Mouse (Mus musculus) embryo, embryonic 10 days (tissue): ENCODE measurements around the gene Sac3d1.
A peak's percentile ranks its signal among the peaks of the same experiment; 100 is the strongest.
"Not testable (repeated sequence)": the region's sequence is repeated elsewhere in the genome, so short reads cannot be mapped to it uniquely, and the experiment has no call there.

Experiments
- DNase-seq: peaks from one replicate; pipeline ENCODE4 v3.0.0-alpha.2; 2015; ENCODE audit warnings: low spot score

The Sac3d1 gene

DNA sequence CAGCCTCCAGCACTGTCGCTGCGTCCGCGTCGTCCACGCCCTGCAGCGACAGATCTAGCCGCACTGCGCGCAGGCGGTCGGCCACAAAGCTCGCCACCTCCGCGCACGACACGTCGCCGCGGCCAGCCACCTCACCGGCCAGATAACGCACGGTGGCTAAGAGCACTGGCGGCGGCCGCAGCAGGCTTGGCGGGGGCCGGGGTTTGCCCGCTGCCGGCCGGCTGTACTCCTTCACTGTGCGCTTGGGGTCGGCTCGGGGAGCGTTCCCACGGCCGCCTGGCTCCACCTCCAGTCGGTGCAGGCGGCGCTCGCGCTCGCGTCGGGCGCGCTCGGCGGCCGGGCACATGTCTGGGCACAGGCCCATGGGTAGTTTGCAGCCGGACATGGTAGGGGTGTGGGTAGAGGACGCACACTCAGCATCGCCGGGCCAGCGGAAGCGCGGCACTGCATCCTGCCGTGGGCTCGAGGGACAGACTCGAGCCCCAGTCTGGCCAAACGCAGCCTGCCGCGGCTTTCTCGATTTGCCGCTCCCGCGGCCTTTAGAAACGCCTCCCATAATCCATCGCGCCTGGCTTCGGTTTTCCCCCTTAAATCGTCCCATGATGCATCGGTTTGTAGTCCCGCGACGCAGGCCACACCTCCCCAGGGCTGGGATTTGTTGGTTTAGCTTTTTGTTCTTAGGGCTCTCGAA, at the start of gene Sac3d1:
Gene Sac3d1 (minus strand): TSS at position 665 of the 691 bp plus-strand sequence.
- peak; percentile 96 for DNase-seq

DNA sequence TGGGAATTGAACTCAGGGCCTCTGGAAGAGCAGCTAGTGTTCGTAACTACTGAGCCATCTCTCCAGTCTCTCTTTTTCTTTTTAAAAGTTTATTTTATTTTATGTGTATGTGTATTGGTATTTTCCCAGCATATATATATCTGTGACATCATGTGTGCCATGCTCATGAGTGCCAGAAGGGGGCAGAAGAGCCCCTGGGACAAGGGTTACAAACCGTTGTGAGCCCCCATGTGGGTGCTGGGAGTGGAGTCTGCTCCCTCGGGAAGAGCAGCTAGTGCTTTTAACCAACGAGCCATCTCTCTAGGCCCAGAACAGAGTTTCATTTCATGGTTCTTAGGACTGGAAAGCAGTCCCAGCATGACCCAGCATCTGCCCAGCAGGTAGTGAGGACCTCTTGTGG, 48.3 kb upstream of the Sac3d1 start:
- DNase-seq: no peak

DNA sequence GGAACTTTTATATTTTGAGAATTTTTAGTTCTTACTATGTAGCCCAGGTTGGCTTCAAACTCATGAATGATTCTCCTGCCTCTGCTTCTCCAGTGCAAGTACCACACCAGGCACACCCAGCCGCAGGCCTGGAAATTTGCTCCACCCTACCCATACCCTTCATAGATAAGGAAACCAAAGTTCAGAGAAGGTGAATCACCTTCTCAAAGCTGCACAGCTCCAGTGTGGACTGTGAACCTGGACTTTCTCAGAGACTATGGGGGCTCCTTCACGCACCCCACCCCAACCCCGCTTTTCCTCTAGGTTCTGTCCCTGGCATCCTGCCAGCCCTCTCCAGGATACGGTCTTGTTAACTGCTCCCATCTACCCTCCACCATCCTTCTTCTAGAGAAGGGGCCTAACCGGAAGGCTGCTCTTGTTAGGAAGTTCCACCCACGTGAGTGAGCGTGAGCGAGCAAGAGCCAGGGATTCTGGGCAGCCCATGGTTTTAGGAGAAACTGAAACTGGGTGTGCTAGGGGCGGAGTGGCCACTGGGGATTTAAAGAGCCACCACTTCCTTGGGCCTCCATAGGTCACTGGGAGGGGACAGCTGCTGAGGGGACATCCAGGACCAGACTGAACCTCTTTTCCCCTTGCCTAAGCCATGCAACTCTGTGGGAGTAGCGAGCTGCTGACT, 45.6 kb upstream of the Sac3d1 start:
- no peak for DNase-seq

DNA sequence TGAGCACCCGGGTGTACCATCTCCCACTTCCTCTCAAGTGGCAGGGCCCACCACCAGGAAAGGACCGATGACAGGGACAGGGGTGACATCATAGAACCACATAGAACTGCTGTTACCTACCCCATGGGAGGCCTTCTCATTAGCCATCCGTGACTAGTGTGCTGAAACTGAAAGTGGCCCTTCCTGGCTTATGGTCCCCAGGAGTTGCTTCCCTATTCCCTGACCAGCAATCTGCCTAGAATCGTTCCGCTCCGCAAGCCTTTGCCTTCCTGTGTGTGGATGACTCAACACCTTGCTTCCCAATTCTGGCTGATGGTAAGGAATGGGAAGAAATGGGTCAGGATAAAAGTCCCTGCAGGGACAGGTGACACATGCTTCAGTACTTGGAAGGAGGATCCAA, 38.8 kb upstream of the Sac3d1 start:
- no peak for DNase-seq

DNA sequence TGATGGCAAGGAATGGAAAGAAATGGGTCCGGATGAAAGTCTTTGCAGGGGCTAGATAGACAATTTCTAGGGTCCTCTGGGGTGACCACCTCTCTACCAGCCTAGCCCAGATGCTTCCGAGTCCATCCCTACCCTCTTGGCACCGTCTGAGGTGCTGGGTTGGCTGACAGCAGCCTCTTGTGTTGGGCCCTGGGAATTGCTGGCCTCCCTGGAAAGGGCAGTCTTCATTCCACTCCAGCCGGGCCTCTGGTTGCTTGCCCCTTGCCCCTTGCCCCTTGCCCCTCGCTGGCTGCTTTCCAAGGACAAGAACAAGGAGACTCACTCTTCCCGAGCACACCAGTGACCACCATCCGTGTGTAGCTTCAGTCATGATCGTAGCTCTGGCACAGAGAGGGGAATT, 37.9 kb upstream of the Sac3d1 start:
- DNase-seq: no peak

DNA sequence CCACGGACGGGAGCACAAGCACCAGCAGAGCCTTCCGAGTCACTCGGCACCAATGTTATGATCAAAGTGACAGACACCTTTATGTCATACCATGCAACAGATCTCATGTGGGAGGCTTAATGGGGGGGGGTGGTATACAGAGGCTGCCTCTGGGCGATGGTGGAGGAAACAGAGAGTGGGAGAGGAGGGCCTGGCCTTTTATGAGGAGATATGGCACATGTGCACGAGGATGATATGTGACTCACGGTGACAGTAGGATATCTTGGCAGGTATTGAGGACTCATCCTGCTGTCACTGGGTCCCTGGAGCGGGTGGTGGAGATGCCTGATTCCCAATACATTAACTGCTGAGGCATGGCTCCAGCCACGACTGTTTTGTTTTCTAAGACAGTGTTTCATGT, 36.7 kb upstream of the Sac3d1 start:
- no peak for DNase-seq

GRCm38 (mm10) chr19:6144842-6145241, 26.4 kb upstream of the Sac3d1 start:
- no peak for DNase-seq

DNA sequence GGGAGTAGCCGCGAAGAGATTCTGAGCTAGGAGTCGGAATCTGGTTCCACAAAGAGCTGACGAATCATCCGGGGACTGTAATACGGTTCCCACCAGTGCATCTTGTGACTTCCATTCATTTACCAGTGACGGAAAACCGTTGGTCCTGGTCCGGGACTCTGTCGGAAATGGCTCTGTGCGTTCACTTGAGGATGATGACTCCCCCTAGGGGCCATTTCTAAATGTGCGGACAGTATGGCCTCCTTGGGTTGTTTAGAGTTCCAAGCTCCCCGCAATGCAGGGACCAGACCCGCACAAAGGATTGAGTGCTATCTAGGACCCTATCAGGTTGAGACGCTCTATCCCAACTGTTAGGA, 22.9 kb upstream of the Sac3d1 start, which contains the start of gene Arl2:
Gene Arl2 (minus strand): TSS at position 155 of the 356 bp plus-strand sequence.
- peak; percentile 93 for DNase-seq

GRCm38 (mm10) chr19:6140678-6141393, 22.4 kb upstream of the Sac3d1 start, which contains the start of gene Batf2:
Gene Batf2 (plus strand): TSS chr19:6140983.
- peak; percentile 98 for DNase-seq

- DNase-seq: no peak
These were observed 21.9 kb upstream of the Sac3d1 start for GRCm38 (mm10) chr19:6140374-6140677.

GRCm38 (mm10) chr19:6139701-6140100, 21.3 kb upstream of the Sac3d1 start:
- DNase-seq: no peak

DNA sequence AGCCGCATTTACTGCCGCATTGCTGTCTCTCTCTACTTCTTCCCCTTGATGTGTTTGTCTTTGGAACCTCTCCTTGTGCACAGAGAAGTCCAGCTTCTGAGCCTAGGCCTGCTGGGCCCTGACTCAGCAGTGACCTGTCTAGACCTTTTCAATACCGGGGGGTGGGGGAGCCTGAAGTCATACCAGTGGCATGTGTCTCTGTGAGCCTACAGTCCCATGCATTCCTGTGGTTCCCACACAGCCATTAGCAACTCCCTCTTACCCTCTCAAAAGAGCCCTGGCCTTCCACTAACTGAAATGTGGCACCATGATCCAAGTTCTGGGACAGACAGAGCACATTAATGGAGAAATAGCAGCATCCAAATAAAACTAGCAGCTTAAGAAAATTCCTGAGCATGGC, 17.9 kb upstream of the Sac3d1 start:
- no peak for DNase-seq

GRCm38 (mm10) chr19:6133197-6133596, 14.7 kb upstream of the Sac3d1 start:
- DNase-seq: not testable (repeated sequence)

GRCm38 (mm10) chr19:6132171-6132827, 13.8 kb upstream of the Sac3d1 start:
- no peak for DNase-seq

DNA sequence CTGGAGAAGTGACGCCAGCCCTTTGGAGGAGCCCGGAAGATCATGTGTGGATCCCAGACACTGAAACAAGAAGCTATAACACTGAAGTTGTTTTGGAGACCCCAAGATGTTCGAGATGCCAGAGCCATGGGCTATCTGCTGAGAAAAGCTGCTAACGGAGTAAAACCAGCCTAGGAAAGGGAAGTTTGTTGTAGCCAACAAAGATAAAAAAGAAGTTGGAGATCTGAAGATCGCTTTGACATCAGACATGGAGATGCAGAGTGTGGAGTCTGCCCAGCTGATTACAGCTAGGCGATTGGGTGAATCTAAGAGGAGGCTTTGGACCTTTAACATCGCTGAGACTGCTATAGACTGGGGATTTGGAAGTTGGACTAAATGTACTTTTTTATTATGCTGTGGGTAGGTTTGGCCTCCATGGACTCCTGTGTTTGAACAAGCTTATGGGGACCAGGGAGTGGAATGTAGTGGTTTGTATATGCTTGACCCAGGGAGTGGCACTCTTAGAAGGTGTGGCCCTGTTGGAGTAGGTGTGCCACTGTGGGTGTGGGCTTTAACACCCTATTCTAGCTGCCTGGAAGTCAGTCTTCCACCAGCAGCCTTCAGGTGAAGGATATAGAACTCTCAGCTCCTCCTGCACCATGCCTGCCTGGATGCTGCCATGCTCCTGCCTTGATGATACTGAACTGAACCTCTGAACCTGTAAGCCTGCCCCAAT, 12.1 kb upstream of the Sac3d1 start:
- not testable (repeated sequence) for DNase-seq

- DNase-seq: peak; percentile 96
These were observed 9.4 kb upstream of the Sac3d1 start, which contains the start of gene Snx15 for GRCm38 (mm10) chr19:6127760-6128341. Gene Snx15 (minus strand): TSS chr19:6128304.

DNA sequence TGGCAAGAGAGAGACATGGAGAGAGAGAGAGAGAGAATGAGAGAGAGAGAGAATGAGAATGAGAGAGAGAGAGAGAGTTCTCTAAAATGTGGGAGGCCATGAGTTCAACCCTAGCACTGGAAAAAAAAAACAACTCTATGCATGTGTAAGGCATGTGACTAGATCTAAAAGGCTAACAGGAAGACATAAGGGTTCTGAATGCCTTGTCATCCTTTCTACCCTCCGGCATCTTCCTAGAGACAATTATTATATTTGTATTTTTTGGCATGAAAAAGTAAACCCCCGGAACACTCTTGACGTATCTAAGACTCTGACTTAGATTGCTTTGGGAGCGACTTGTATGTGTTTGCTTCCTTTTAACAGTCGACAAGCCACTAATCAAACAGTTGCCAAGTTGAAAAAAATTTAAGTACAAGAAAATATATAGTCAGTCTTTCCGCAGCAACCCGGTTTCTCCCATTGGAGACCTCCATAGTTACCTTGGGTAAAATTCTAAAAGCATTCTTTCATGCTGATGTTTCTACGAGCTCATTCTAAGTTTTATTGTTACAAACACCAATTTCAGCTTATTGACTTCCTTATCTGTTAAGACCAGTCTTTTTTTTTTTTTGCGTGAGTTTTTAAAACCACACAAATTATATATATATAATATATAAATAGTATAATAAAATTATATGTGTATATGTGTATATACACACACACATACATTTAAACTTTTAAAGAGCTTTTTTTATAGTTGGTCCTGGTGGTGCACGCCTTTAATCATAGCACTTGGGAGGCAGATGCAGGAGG, 8.5 kb upstream of the Sac3d1 start:
- no peak for DNase-seq

GRCm38 (mm10) chr19:6126289-6126688, 7.8 kb upstream of the Sac3d1 start:
- DNase-seq: peak; percentile 52

GRCm38 (mm10) chr19:6124898-6125297, 6.4 kb upstream of the Sac3d1 start:
- DNase-seq: no peak

DNA sequence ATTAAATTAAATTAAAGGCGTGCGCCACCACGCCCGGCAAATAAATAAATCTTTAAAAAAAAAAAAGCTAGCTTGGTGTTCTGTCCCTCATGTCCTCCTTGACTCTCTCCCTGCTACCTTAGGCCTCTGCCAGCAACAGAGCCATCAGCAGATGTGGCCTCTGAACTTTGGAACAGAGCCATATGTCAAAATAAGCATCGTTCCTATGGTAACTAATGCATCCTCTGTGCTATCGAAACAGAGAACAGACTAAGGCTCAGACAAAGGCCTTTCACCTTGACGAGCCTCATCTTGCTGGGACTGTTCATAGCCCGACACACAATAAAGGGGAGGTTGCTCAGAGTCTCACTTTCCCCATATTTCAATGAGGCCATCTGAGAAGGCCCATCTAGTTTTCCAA, 4.9 kb upstream of the Sac3d1 start:
- peak; percentile 71 for DNase-seq

GRCm38 (mm10) chr19:6121761-6122160, 3.3 kb upstream of the Sac3d1 start:
- DNase-seq: no peak
